Mouse (Mus musculus) adrenal gland, postnatal 25 days (tissue): ENCODE measurements at regions not wholly inside any gene's neighbourhood (a gene's known extent, or its start where the extent isn't known, plus 50 kb on each side); places are given as distances from the start of the nearest gene placed in this dataset.

Source experiments
- DNase-seq: peaks from one replicate; pipeline ENCODE4 v3.0.0; 2021; ENCODE audit warnings: mixed read lengths

GRCm38 (mm10) chr14:8935121-8935520 lies 269.1 kb upstream of the 4930452B06Rik start:
- DNase-seq = peak; percentile 3
